Mouse (Mus musculus) C2C12 (cell line): ENCODE data around the gene Plpp7.

Experiments used
- CEBPB ChIP-seq: IDR thresholded peaks from one replicate; pipeline ENCODE4 v1.6.1; 2011; ENCODE audit warnings: low read depth, mild to moderate bottlenecking, control low read depth, moderate library complexity
- CTCF ChIP-seq: IDR thresholded peaks from one replicate; pipeline ENCODE4 v1.5.1; 2011; ENCODE audit not compliant: control insufficient read depth, insufficient read depth, insufficient read length
- MAX ChIP-seq: IDR thresholded peaks from one replicate; pipeline ENCODE4 v1.6.1; 2011; ENCODE audit warnings: mild to moderate bottlenecking, control low read depth
- MYOD1 ChIP-seq: IDR thresholded peaks from one replicate; pipeline ENCODE4 v1.6.1; 2011; ENCODE audit warnings: low read depth; ENCODE audit not compliant: control insufficient read depth, insufficient read length
- MYOG ChIP-seq: IDR thresholded peaks from one replicate; pipeline ENCODE4 v1.6.1; 2011; ENCODE audit not compliant: control insufficient read depth, insufficient read length; ENCODE audit errors: extremely low read depth
- USF1 ChIP-seq: IDR thresholded peaks from one replicate; pipeline ENCODE4 v1.6.1; 2011; ENCODE audit warnings: low read depth, mild to moderate bottlenecking, control low read depth, moderate library complexity

DNA sequence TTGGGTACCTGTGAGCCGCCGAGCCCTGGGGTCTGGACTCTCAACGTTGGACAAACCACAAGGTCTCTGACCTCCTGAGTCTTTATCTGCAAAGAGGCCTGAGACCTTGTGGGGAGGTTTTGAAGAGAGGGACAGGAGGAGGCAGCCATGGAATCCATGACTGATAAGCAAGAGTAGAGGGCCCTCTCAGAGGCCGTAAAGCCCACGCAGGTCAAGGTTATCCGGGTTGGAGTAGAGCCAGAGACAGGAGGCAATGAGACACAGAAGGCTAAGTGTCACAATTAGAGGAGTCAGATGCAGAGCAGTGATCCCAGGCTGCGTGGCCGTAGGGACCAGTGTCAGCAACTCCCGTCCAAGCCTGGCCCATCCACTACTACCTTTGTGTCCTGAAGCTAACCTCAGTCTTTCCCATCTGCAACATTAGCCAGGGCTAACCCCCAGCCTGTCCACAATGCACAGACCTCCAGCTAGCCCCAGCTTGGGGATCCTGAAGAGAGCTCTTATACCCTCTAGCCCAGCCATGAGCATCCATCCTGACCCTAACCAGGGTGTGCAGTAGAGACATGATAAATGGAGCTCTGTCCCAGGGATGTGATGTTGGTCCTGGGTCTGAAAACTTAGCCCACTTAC lies 36.0 kb downstream of the Plpp7 start:
- no peak for TF ChIP-seq CTCF
- no peak for TF ChIP-seq MYOD1
- no peak for TF ChIP-seq MAX
- no peak for TF ChIP-seq USF1
- no peak for TF ChIP-seq CEBPB
- TF ChIP-seq MYOG, result no peak
